Mouse (Mus musculus) adrenal gland, adult 2 months (tissue): ENCODE data around the gene Pde9a. TPM values are rescaled to one million over a fixed set of nuclear protein-coding genes. Genes with fewer than 3 reads are reported as not detected.
"Not testable (repeated sequence)": the region's sequence is repeated elsewhere in the genome, so short reads cannot be mapped to it uniquely, and the experiment has no call there.

Source experiments
- DNase-seq: peaks from one replicate; pipeline ENCODE4 v3.0.0; 2021
- long read RNA-seq: library from polyadenylated mRNA; stranded (forward); transcript quantifications from one replicate; pipeline ENCODE4 v2.0.0, GENCODE M21; 2021
- polyA plus RNA-seq: library from polyadenylated mRNA; depleted of rRNA; stranded (reverse); fragments of >200 nt; gene quantifications from 2 replicates; pipeline ENCODE4 v1.2.3, GENCODE M21; 2012; rRNA removed
- total RNA-seq, 2 experiments: library from RNA; stranded (reverse); gene quantifications; 2 replicates each; pipeline ENCODE4 v1.2.3; 2021

The Pde9a gene
- total RNA-seq (1 to 10 TPM; 2.5 to 3.4 TPM), polyA plus RNA-seq (1.9 and 3.1 TPM in 2 replicates)
- long read RNA-seq, partial matches to known transcripts = 1 of 2 reads
- long read RNA-seq, other reads (novel, unspliced or antisense) = 1 of 2 reads

- DNase-seq = peak; percentile 71
These were observed at the start of gene Pde9a for GRCm38 (mm10) chr17:31385671-31386665. Gene Pde9a (plus strand): TSS chr17:31386210.

- peak; percentile 52 for DNase-seq
These were observed 46.2 kb upstream of the Pde9a start for GRCm38 (mm10) chr17:31339769-31340168.

GRCm38 (mm10) chr17:31342191-31342590, 43.8 kb upstream of the Pde9a start:
- no peak for DNase-seq

- peak; percentile 74 for DNase-seq
These were observed 41.7 kb upstream of the Pde9a start for GRCm38 (mm10) chr17:31344172-31344801.

GRCm38 (mm10) chr17:31344816-31345215, 41.2 kb upstream of the Pde9a start:
- DNase-seq = no peak

- DNase-seq = no peak
These were observed 37.9 kb upstream of the Pde9a start for GRCm38 (mm10) chr17:31348129-31348528.

- DNase-seq = no peak
These were observed 36.6 kb upstream of the Pde9a start for GRCm38 (mm10) chr17:31349388-31349787.

- no peak for DNase-seq
These were observed 34.0 kb upstream of the Pde9a start for GRCm38 (mm10) chr17:31351984-31352383.

GRCm38 (mm10) chr17:31353255-31353654, 32.8 kb upstream of the Pde9a start:
- DNase-seq = no peak

- DNase-seq = not testable (repeated sequence)
These were observed 31.3 kb upstream of the Pde9a start for GRCm38 (mm10) chr17:31354684-31355083.

- no peak for DNase-seq
These were observed 30.1 kb upstream of the Pde9a start for GRCm38 (mm10) chr17:31355792-31356502.

- DNase-seq = no peak
These were observed 25.4 kb upstream of the Pde9a start for GRCm38 (mm10) chr17:31360582-31360981.

GRCm38 (mm10) chr17:31365586-31366166, 20.3 kb upstream of the Pde9a start:
- no peak for DNase-seq

- DNase-seq = no peak
These were observed 15.8 kb upstream of the Pde9a start for GRCm38 (mm10) chr17:31370221-31370620.

- peak; percentile 48 for DNase-seq
These were observed 15.1 kb upstream of the Pde9a start for GRCm38 (mm10) chr17:31370931-31371330.

- peak; percentile 43 for DNase-seq
These were observed 8.0 kb upstream of the Pde9a start for GRCm38 (mm10) chr17:31377961-31378360.

GRCm38 (mm10) chr17:31378361-31378761, 7.6 kb upstream of the Pde9a start:
- DNase-seq = no peak

- DNase-seq = no peak
These were observed 6.9 kb upstream of the Pde9a start for GRCm38 (mm10) chr17:31379086-31379485.

- DNase-seq = peak; percentile 47
These were observed 6.1 kb upstream of the Pde9a start for GRCm38 (mm10) chr17:31379863-31380262.

- no peak for DNase-seq
These were observed 2.7 kb upstream of the Pde9a start for GRCm38 (mm10) chr17:31383320-31383719.

GRCm38 (mm10) chr17:31384968-31385627, 912 bp upstream of the Pde9a start:
- no peak for DNase-seq
